Mouse (Mus musculus): ENCODE data around the gene Fam186a. TPM values are rescaled to one million over a fixed set of nuclear protein-coding genes. Genes with fewer than 3 reads are reported as not detected.

Fam186a gene
- total and polyA plus RNA-seq, 2 experiments from 2014 or later, result 0.47 TPM; not detected in 1

- Histone ChIP-seq H3K27ac (no peak overlapping the region), H3K27me3 (ENCODE audit: insufficient read depth, low read length) (no peaks in the 10 kb centered on the region), H3K36me3 (ENCODE audit: insufficient read depth, low read length) (no peaks in the 10 kb centered on the region), H3K4me2 (ENCODE audit: low read depth, low read length) (no peak overlapping the region), H3K4me1 (ENCODE audit: insufficient read depth, low read length) (no peaks in the 10 kb centered on the region), H3K9ac (replicated peaks; ENCODE audit: low read length) (no peak overlapping the region), H3K4me3 (ENCODE audit: low read length) (no peak overlapping the region), H3K9me3 (ENCODE audit: low read length) (no peaks in the 10 kb centered on the region)
- no peak for TF ChIP-seq CTCF (IDR thresholded peaks at IDR 0.05; ENCODE audit: low read depth)
- ATAC-seq (no peak), DNase-seq (ENCODE audit: low spot score) (no peak)
- 88% methylated on average over 4 of the region's 4 CpGs for WGBS
Measured at GRCm38 (mm10) chr15:99907041-99907440, 59.8 kb downstream of the Fam186a start.

DNA sequence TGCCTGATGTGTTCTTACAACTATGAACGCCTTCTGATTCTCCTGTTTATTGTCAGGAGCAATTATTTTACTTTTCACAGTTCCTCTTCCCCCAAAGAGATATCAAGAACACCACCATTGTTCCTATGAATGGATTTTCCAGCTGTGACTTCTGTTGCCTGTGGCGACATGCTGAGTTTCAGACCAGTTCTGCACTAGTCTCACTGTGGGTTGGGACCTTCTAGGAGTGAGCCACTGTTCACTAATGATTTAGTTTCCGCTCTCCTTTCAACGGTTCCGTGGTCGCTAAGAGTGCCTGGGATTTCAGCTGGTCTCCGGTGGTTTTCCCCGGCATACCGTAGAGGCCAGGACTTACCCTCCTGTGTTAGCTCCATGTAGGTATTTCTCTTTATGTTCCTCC, 62.0 kb downstream of the Fam186a start:
- no peaks in the 10 kb centered on the region for H3K9me3 ChIP-seq (ENCODE audit: low read length)
- DNase-seq (ENCODE audit: low spot score) (no peak), ATAC-seq (no peak)
- no peaks in the 10 kb centered on the region for H3K36me3 ChIP-seq (ENCODE audit: insufficient read depth, low read length)
- no peak overlapping the region for H3K27ac ChIP-seq
- H3K4me2 ChIP-seq (ENCODE audit: low read depth, low read length), result no peak overlapping the region
- TF ChIP-seq CTCF (IDR thresholded peaks at IDR 0.05; ENCODE audit: low read depth), result no peak
- no peak overlapping the region for H3K4me3 ChIP-seq (ENCODE audit: low read length)
- H3K9ac ChIP-seq (replicated peaks; ENCODE audit: low read length), result no peak overlapping the region
- WGBS, result 61% methylated on average over 9 of the region's 9 CpGs
- H3K27me3 ChIP-seq (ENCODE audit: insufficient read depth, low read length), result no peaks in the 10 kb centered on the region
- H3K4me1 ChIP-seq (ENCODE audit: insufficient read depth, low read length), result no peaks in the 10 kb centered on the region

- Histone ChIP-seq H3K36me3 (ENCODE audit: insufficient read depth, low read length) (no peaks in the 10 kb centered on the region), H3K9ac (replicated peaks; ENCODE audit: low read length) (no peak overlapping the region), H3K4me3 (ENCODE audit: low read length) (no peak overlapping the region), H3K4me1 (ENCODE audit: insufficient read depth, low read length) (no peaks in the 10 kb centered on the region), H3K9me3 (ENCODE audit: low read length) (no peaks in the 10 kb centered on the region), H3K27ac (no peak overlapping the region), H3K27me3 (ENCODE audit: insufficient read depth, low read length) (no peaks in the 10 kb centered on the region), H3K4me2 (ENCODE audit: low read depth, low read length) (no peak overlapping the region)
- peak; percentile 85 for TF ChIP-seq CTCF (IDR thresholded peaks at IDR 0.05; ENCODE audit: low read depth)
- peak; percentile 73 for ATAC-seq
- peak; percentile 88 for DNase-seq (ENCODE audit: low spot score)
- WGBS, result 7% methylated on average over 4 of the region's 4 CpGs
Measured at GRCm38 (mm10) chr15:99904333-99904732, 62.5 kb downstream of the Fam186a start.

- WGBS, result 86% methylated on average over 5 of the region's 5 CpGs
- Histone ChIP-seq H3K4me2 (ENCODE audit: low read depth, low read length) (no peak overlapping the region), H3K27me3 (ENCODE audit: insufficient read depth, low read length) (no peaks in the 10 kb centered on the region), H3K36me3 (ENCODE audit: insufficient read depth, low read length) (no peaks in the 10 kb centered on the region), H3K4me1 (ENCODE audit: insufficient read depth, low read length) (no peaks in the 10 kb centered on the region), H3K4me3 (ENCODE audit: low read length) (no peak overlapping the region), H3K27ac (no peak overlapping the region), H3K9me3 (ENCODE audit: low read length) (no peaks in the 10 kb centered on the region), H3K9ac (replicated peaks; ENCODE audit: low read length) (no peak overlapping the region)
- no peak for TF ChIP-seq CTCF (IDR thresholded peaks at IDR 0.05; ENCODE audit: low read depth)
- no peak for DNase-seq (ENCODE audit: low spot score)
- ATAC-seq, result no peak
Measured at GRCm38 (mm10) chr15:99903227-99903626, 63.6 kb downstream of the Fam186a start.

- Histone ChIP-seq H3K4me1 (ENCODE audit: insufficient read depth, low read length) (no peaks in the 10 kb centered on the region), H3K27me3 (ENCODE audit: insufficient read depth, low read length) (no peaks in the 10 kb centered on the region), H3K9me3 (ENCODE audit: low read length) (no peaks in the 10 kb centered on the region), H3K9ac (replicated peaks; ENCODE audit: low read length) (no peak overlapping the region), H3K4me2 (ENCODE audit: low read depth, low read length) (no peak overlapping the region), H3K4me3 (ENCODE audit: low read length) (no peak overlapping the region), H3K36me3 (ENCODE audit: insufficient read depth, low read length) (no peaks in the 10 kb centered on the region), H3K27ac (no peak overlapping the region)
- no peak for DNase-seq (ENCODE audit: low spot score)
- ATAC-seq, result no peak
- WGBS, result 82% methylated on average over 5 of the region's 5 CpGs
- TF ChIP-seq CTCF (IDR thresholded peaks at IDR 0.05; ENCODE audit: low read depth), result no peak
Measured at GRCm38 (mm10) chr15:99902786-99903185, 64.1 kb downstream of the Fam186a start.

DNA sequence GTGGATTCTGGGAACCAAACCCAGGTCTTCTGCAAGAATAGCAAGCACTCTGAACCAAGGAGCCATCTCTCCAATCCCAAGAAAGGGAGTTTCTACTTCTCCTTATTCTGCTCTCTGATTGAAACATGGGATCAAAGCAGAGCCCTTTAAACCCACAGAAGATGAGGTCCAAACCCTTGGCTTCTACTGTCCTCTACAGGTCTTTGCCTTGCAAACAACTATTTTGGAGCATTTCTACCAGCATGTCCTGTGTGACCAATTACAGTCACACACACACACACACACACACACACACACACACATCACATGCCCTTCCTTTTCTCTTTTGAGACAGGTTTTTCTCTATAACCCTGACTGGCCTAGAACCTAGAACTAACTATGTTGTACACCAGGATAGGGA, 70.2 kb downstream of the Fam186a start:
- Histone ChIP-seq H3K36me3 (ENCODE audit: insufficient read depth, low read length) (no peaks in the 10 kb centered on the region), H3K27me3 (ENCODE audit: insufficient read depth, low read length) (no peaks in the 10 kb centered on the region), H3K27ac (no peak overlapping the region), H3K4me2 (ENCODE audit: low read depth, low read length) (no peak overlapping the region), H3K9ac (replicated peaks; ENCODE audit: low read length) (no peak overlapping the region), H3K4me3 (ENCODE audit: low read length) (no peak overlapping the region), H3K9me3 (ENCODE audit: low read length) (no peaks in the 10 kb centered on the region), H3K4me1 (ENCODE audit: insufficient read depth, low read length) (no peaks in the 10 kb centered on the region)
- peak; percentile 39 for TF ChIP-seq CTCF (IDR thresholded peaks at IDR 0.05; ENCODE audit: low read depth)
- no peak for DNase-seq (ENCODE audit: low spot score)
- no peak for ATAC-seq

GRCm38 (mm10) chr15:99891355-99891754, 75.5 kb downstream of the Fam186a start:
- Histone ChIP-seq H3K27me3 (ENCODE audit: insufficient read depth, low read length) (no peaks in the 10 kb centered on the region), H3K4me2 (ENCODE audit: low read depth, low read length) (no peak overlapping the region), H3K36me3 (ENCODE audit: insufficient read depth, low read length) (no peaks in the 10 kb centered on the region), H3K4me3 (ENCODE audit: low read length) (no peak overlapping the region), H3K27ac (no peak overlapping the region), H3K4me1 (ENCODE audit: insufficient read depth, low read length) (no peaks in the 10 kb centered on the region), H3K9ac (replicated peaks; ENCODE audit: low read length) (no peak overlapping the region), H3K9me3 (ENCODE audit: low read length) (no peaks in the 10 kb centered on the region)
- ATAC-seq, result no peak
- WGBS, result 81% methylated on average over 2 of the region's 3 CpGs
- DNase-seq (ENCODE audit: low spot score), result no peak
- TF ChIP-seq CTCF (IDR thresholded peaks at IDR 0.05; ENCODE audit: low read depth), result no peak
